Mouse (Mus musculus): ENCODE data around the gene Atoh7. TPM values are rescaled to one million over a fixed set of nuclear protein-coding genes. Genes with fewer than 3 reads are reported as not detected.
A peak's percentile ranks its signal among the peaks of the same experiment; 100 is the strongest.
"Not testable (repeated sequence)": the region's sequence is repeated elsewhere in the genome, so short reads cannot be mapped to it uniquely, and the experiment has no call there.

The Atoh7 gene
- 0.25 and 1.1 TPM in 2 replicates for polyA plus RNA-seq (2016; fragmentation: Nextera tagmentation; extraction: Ambion mirVana)

GRCm38 (mm10) chr10:63099521-63099920 lies at the start of gene Atoh7:
Gene Atoh7, plus strand, starts transcription at chr10:63099651.
- H3K27me3 ChIP-seq (ENCODE audit: low read depth, poor library complexity, severe bottlenecking) = peaks cover 49% of the 10 kb centered on the region
- WGBS = 6% methylated on average over 16 of the region's 16 CpGs
- no peak for DNase-seq (ENCODE audit: low spot score)

GRCm38 (mm10) chr10:63051267-63051666 lies 48.2 kb upstream of the Atoh7 start:
- H3K4me3 ChIP-seq = no peak overlapping the region
- no peak overlapping the region for H3K27ac ChIP-seq (replicated peaks)
- DNase-seq (ENCODE audit: low spot score) = no peak
- H3K36me3 ChIP-seq = no peaks in the 10 kb centered on the region
- H3K27me3 ChIP-seq (ENCODE audit: low read depth, poor library complexity, severe bottlenecking) = no peaks in the 10 kb centered on the region
- 76% methylated on average over 7 of the region's 7 CpGs for WGBS
- peaks cover 5% of the 10 kb centered on the region for H3K4me1 ChIP-seq
- H3K9me3 ChIP-seq (replicated peaks) = no peaks in the 10 kb centered on the region

More at GRCm38 (mm10) chr10:63099521-63099920, at the start of gene Atoh7:
- no peaks in the 10 kb centered on the region for H3K9me3 ChIP-seq (replicated peaks)
- H3K27ac ChIP-seq (replicated peaks) = peak within 1 kb of the TSS; percentile 87
- H3K4me1 ChIP-seq = peaks cover 28% of the 10 kb centered on the region
- H3K36me3 ChIP-seq = no peaks in the 10 kb centered on the region
- peak within 1 kb of the TSS; percentile 68 for H3K4me3 ChIP-seq

- 80% methylated on average over 6 of the region's 6 CpGs for WGBS
- Histone ChIP-seq H3K27ac (replicated peaks) (no peak overlapping the region), H3K36me3 (no peaks in the 10 kb centered on the region), H3K9me3 (replicated peaks) (no peaks in the 10 kb centered on the region), H3K4me1 (peaks cover 10% of the 10 kb centered on the region), H3K4me3 (no peak overlapping the region), H3K27me3 (ENCODE audit: low read depth, poor library complexity, severe bottlenecking) (no peaks in the 10 kb centered on the region)
- no peak for DNase-seq (ENCODE audit: low spot score)
These were observed 47.4 kb upstream of the Atoh7 start for GRCm38 (mm10) chr10:63052011-63052410.

DNA sequence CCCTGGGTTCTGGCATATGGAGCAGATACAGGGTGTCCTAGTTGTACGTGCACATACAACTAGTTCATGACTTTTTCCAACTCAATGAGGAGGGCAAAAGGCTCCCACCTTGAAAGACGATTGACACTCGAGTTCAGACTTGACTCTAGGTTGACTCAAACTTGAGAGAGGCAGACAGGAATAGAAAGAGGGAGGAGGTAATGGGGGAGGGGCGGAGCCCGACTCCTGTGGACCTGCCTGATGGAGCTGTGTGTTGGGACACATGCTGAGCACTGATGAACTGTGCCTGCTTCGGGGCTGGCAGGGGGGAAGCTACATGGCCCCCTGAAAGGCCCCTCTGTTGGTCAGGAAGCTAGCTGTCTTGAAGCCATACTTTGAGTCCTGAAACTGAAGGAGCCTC lies 46.4 kb upstream of the Atoh7 start:
- no peaks in the 10 kb centered on the region for H3K27me3 ChIP-seq (ENCODE audit: low read depth, poor library complexity, severe bottlenecking)
- 0 out of 2 replicates have a peak overlapping the region, but pooled peaks have one; percentile 13 for H3K27ac ChIP-seq (replicated peaks)
- peaks cover 17% of the 10 kb centered on the region for H3K4me1 ChIP-seq
- H3K9me3 ChIP-seq (replicated peaks) = no peaks in the 10 kb centered on the region
- WGBS = 75% methylated on average over 6 of the region's 6 CpGs
- H3K4me3 ChIP-seq = no peak overlapping the region
- no peak for DNase-seq (ENCODE audit: low spot score)
- no peaks in the 10 kb centered on the region for H3K36me3 ChIP-seq

DNA sequence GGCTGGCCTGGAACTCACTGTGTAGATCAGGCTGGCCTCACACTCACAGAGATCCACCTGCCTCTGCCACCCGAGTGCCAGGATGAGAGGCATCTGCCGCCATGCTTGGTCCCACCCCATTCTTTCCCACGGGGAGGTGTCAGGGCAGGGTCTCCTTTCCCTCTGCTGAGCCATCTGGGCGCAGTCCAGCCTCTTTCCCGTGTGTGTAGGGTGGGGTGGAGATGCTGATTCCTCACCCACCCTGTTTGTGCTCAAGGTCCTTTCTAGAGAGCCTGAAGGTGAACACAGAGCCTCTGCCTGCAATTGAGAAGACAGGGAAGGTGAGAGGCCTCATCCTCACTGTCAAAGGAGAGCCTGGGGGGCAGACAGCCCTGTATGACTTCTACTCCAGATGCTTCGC lies 45.4 kb upstream of the Atoh7 start:
- peaks cover 17% of the 10 kb centered on the region for H3K4me1 ChIP-seq
- H3K27ac ChIP-seq (replicated peaks); H3K9me3 ChIP-seq (replicated peaks); H3K27me3 ChIP-seq (ENCODE audit: low read depth, poor library complexity, severe bottlenecking); H3K36me3 ChIP-seq; DNase-seq (ENCODE audit: low spot score); H3K4me3 ChIP-seq: not testable (repeated sequence)
- WGBS = 96% methylated on average over 6 of the region's 6 CpGs

DNA sequence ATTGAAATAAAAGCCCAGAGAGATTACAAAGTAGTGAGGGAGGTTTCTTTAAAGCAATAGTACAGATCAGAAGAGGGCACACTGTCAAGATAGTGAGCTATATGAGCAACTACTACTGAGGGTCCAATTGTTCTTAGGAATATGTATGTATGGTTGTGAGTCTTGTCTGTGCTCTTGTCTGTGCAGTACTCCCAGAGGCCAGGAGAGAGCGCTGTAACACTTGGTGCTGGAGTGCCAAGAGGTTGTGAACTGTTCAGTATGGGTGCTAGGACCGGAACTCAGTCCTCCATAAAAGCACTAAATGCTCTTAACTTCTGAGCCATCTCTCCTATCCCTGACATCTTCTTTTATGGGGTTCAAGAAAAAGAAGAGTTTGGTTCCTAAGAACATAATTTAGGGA lies 44.9 kb upstream of the Atoh7 start:
- no peak overlapping the region for H3K27ac ChIP-seq (replicated peaks)
- H3K36me3 ChIP-seq = no peaks in the 10 kb centered on the region
- WGBS = 74% methylated on average over 2 of the region's 2 CpGs
- no peak for DNase-seq (ENCODE audit: low spot score)
- H3K9me3 ChIP-seq (replicated peaks) = no peaks in the 10 kb centered on the region
- no peak overlapping the region for H3K4me3 ChIP-seq
- peaks cover 17% of the 10 kb centered on the region for H3K4me1 ChIP-seq
- no peaks in the 10 kb centered on the region for H3K27me3 ChIP-seq (ENCODE audit: low read depth, poor library complexity, severe bottlenecking)

GRCm38 (mm10) chr10:63056966-63057750 lies 42.3 kb upstream of the Atoh7 start:
- Histone ChIP-seq H3K9me3 (replicated peaks) (no peaks in the 10 kb centered on the region), H3K27me3 (ENCODE audit: low read depth, poor library complexity, severe bottlenecking) (no peaks in the 10 kb centered on the region), H3K4me1 (peaks cover 17% of the 10 kb centered on the region), H3K27ac (replicated peaks) (no peak overlapping the region), H3K36me3 (no peaks in the 10 kb centered on the region), H3K4me3 (0 out of 2 replicates have a peak overlapping the region, but pooled peaks have one; percentile 6)
- no peak for DNase-seq (ENCODE audit: low spot score)
- 45% methylated on average over 24 of the region's 24 CpGs for WGBS

DNA sequence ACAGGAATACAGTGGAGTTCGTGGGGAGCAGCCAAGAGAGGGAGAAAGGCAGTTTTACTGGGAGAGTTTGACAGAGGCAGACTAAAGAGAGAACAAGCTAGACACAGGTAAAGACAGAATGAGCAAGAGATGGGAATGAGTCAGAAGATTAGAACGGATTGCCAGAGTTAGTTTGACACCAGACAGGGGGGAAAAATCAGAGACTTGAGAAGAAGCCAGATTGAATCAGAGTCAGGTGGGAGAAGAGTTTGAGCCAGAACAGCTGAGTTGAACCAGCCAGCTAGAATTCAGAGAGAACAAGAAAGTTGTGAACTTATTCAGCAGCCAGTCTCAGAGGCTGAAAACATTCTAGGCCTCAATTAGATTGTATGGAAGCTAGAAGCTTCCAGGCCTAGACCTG lies 39.6 kb upstream of the Atoh7 start, which contains the start of gene Pbld1:
Gene Pbld1 (plus strand): TSS at position 301 of the 400 bp plus-strand sequence.
- Histone ChIP-seq H3K27ac (replicated peaks) (no peak within 1 kb of the TSS), H3K4me3 (no peak within 1 kb of the TSS), H3K27me3 (ENCODE audit: low read depth, poor library complexity, severe bottlenecking) (no peaks in the 10 kb centered on the region), H3K4me1 (peaks cover 17% of the 10 kb centered on the region), H3K36me3 (no peaks in the 10 kb centered on the region), H3K9me3 (replicated peaks) (no peaks in the 10 kb centered on the region)
- no peak for DNase-seq (ENCODE audit: low spot score)
- 92% methylated on average over 2 of the region's 2 CpGs for WGBS

DNA sequence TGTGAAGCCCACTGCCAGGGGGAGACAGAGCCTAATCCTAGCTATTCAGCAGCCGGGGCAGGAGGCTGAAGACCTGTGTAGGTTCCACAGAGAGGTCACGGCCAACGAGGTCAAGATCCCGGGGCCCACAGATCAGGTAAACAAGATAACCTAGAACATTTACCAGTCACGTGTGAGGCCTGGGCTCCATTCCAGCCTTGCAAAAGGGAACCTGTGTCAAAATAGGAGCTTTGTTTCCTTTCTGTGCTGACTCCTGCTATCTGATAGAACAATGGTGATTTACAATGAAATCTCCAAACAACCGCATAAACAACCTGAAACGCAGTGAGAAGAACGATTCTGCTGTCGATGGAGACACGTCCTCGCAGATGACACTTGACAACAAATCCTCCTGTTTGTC lies 39.0 kb upstream of the Atoh7 start:
- no peak for DNase-seq (ENCODE audit: low spot score)
- Histone ChIP-seq H3K36me3 (no peaks in the 10 kb centered on the region), H3K27me3 (ENCODE audit: low read depth, poor library complexity, severe bottlenecking) (no peaks in the 10 kb centered on the region), H3K4me3 (no peak overlapping the region), H3K9me3 (replicated peaks) (no peaks in the 10 kb centered on the region), H3K4me1 (peaks cover 17% of the 10 kb centered on the region), H3K27ac (replicated peaks) (no peak overlapping the region)
- WGBS = 77% methylated on average over 11 of the region's 11 CpGs

GRCm38 (mm10) chr10:63061266-63061665 lies 38.2 kb upstream of the Atoh7 start:
- no peak overlapping the region for H3K4me3 ChIP-seq
- WGBS = 79% methylated on average over 12 of the region's 12 CpGs

DNA sequence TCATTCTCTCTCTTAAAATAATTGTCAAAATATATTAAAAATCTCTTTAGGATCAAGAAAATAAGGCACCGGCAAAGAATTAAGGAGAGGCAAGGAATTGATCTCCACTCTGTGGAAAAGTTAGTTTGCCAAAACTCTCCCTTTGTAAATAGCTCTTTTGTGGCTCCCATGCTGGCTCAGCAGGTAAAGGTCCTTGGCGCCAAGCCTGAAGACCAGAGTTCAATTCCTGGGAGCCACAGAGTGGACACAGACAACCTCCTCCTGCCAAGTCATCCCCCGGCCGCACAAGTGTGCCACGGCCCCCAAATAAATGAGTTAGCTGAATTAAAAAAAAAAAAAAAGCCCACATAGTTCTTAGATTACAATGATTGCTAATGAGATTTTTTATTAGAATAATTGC lies 36.8 kb upstream of the Atoh7 start:
- Histone ChIP-seq H3K9me3 (replicated peaks) (no peaks in the 10 kb centered on the region), H3K4me3 (no peak overlapping the region), H3K4me1 (peaks cover 6% of the 10 kb centered on the region), H3K36me3 (no peaks in the 10 kb centered on the region), H3K27me3 (ENCODE audit: low read depth, poor library complexity, severe bottlenecking) (no peaks in the 10 kb centered on the region), H3K27ac (replicated peaks) (no peak overlapping the region)
- 96% methylated on average over 5 of the region's 5 CpGs for WGBS
- DNase-seq (ENCODE audit: low spot score) = no peak

More at GRCm38 (mm10) chr10:63061266-63061665, 38.2 kb upstream of the Atoh7 start:
- no peak for DNase-seq (ENCODE audit: low spot score)
- no peak overlapping the region for H3K27ac ChIP-seq (replicated peaks)
- H3K4me1 ChIP-seq = peaks cover 17% of the 10 kb centered on the region
- H3K9me3 ChIP-seq (replicated peaks) = no peaks in the 10 kb centered on the region
- no peaks in the 10 kb centered on the region for H3K27me3 ChIP-seq (ENCODE audit: low read depth, poor library complexity, severe bottlenecking)
- H3K36me3 ChIP-seq = no peaks in the 10 kb centered on the region

DNA sequence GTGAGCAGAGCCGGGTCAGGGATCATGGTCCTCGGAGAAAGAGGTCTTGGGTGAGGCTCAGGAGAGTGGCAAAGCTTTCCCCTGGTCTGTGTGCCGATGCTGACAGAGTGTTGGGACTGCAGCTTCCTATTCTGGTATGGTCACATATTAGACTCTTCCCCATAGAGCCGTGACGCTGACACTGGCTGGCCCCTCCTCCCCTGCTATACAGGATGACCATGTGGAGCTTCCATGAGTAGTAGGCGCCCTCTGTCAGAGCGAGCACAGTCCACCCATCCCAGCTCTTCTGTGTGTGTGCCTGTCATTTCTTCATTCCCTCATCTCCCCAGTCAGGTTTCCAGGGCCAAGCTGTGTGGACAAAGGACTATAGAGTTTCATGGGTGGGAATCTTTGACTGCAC lies 36.1 kb upstream of the Atoh7 start:
- 78% methylated on average over 7 of the region's 7 CpGs for WGBS
- no peaks in the 10 kb centered on the region for H3K36me3 ChIP-seq
- DNase-seq (ENCODE audit: low spot score) = no peak
- 0 out of 2 replicates have a peak overlapping the region, but pooled peaks have one; percentile 13 for H3K27ac ChIP-seq (replicated peaks)
- H3K4me1 ChIP-seq = peaks cover 5% of the 10 kb centered on the region
- no peak overlapping the region for H3K4me3 ChIP-seq
- no peaks in the 10 kb centered on the region for H3K9me3 ChIP-seq (replicated peaks)
- no peaks in the 10 kb centered on the region for H3K27me3 ChIP-seq (ENCODE audit: low read depth, poor library complexity, severe bottlenecking)

- Histone ChIP-seq H3K36me3 (no peaks in the 10 kb centered on the region), H3K4me1 (peaks cover 5% of the 10 kb centered on the region), H3K4me3 (no peak overlapping the region), H3K9me3 (replicated peaks) (no peaks in the 10 kb centered on the region), H3K27me3 (ENCODE audit: low read depth, poor library complexity, severe bottlenecking) (no peaks in the 10 kb centered on the region), H3K27ac (replicated peaks) (no peak overlapping the region)
- WGBS = 84% methylated on average over 9 of the region's 9 CpGs
- no peak for DNase-seq (ENCODE audit: low spot score)
These were observed 34.9 kb upstream of the Atoh7 start for GRCm38 (mm10) chr10:63064516-63064915.

Data from midbrain, embryonic 10.5 days (tissue).